Mouse (Mus musculus) embryonic facial prominence, embryonic 11.5 days (tissue): ENCODE data around the gene Dzank1. TPM values are rescaled to one million over a fixed set of nuclear protein-coding genes. Genes with fewer than 3 reads are reported as not detected.

Source experiments
- ATAC-seq: fragments of 200-750 bp; cut with Nextera tagmentation; replicated peaks from 2 replicates; pipeline ENCODE4 v1.8.0; 2017; ENCODE audit warnings: low read depth; ENCODE audit not compliant: insufficient number of reproducible peaks, low FRiP score, low TSS enrichment
- DNase-seq: peaks from one replicate; pipeline ENCODE4 v3.0.0-alpha.2; 2015; ENCODE audit warnings: low spot score
- H3K27ac ChIP-seq: fragments of 300-500 bp; sonication (generic); replicated peaks from 2 replicates; pipeline ENCODE4 v1.5.1; 2014; ENCODE audit warnings: mild to moderate bottlenecking, low read depth, low read length, control low read depth
- H3K27me3 ChIP-seq: fragments of 300-500 bp; sonication (generic); 2 replicates; pipeline ENCODE4 v1.6.1; 2014; ENCODE audit warnings: mild to moderate bottlenecking, low read length, moderate library complexity, mixed read lengths; ENCODE audit not compliant: control insufficient read depth, insufficient read depth
- H3K36me3 ChIP-seq: fragments of 300-500 bp; sonication (generic); replicated peaks from 2 replicates; pipeline ENCODE4 v1.6.1; 2014; ENCODE audit warnings: low read depth, mild to moderate bottlenecking, low read length, moderate library complexity, mixed read lengths; ENCODE audit not compliant: control insufficient read depth, insufficient read depth
- H3K4me1 ChIP-seq: fragments of 300-500 bp; sonication (generic); 2 replicates; pipeline ENCODE4 v1.6.1; 2014; ENCODE audit warnings: low read length, mixed read lengths; ENCODE audit not compliant: control insufficient read depth, insufficient read depth
- H3K4me2 ChIP-seq: fragments of 300-500 bp; sonication (generic); 2 replicates; pipeline ENCODE4 v1.6.1; 2014; ENCODE audit warnings: low read depth, mild to moderate bottlenecking, control low read depth, low read length, moderate library complexity
- H3K4me3 ChIP-seq: fragments of 300-500 bp; sonication (generic); 2 replicates; pipeline ENCODE4 v1.5.1; 2014; ENCODE audit warnings: low read depth, low read length, control low read depth
- H3K9ac ChIP-seq: fragments of 300-500 bp; sonication (generic); replicated peaks from 2 replicates; pipeline ENCODE4 v1.6.1; 2014; ENCODE audit warnings: mild to moderate bottlenecking, control low read depth, low read length
- H3K9me3 ChIP-seq: fragments of 300-500 bp; sonication (generic); replicated peaks from 2 replicates; pipeline ENCODE4 v1.6.1; 2016; ENCODE audit warnings: mild to moderate bottlenecking, low read length, inconsistent platforms, mixed read lengths; ENCODE audit not compliant: control insufficient read depth
- WGBS: fragments of 180-500 bp; shearing (Covaris S2); extraction: QIAGEN DNeasy Blood & Tissue Kit; methylation state at CpG from one replicate; pipeline ENCODE4 v1.1.7; 2014; 5-methylcytosine and 5-hydroxymethylcytosine counted together
- polyA plus RNA-seq: library from polyadenylated mRNA; unstranded; fragments of >200 nt; fragmentation: Nextera tagmentation; extraction: Ambion mirVana; gene quantifications from 2 replicates; pipeline ENCODE4 v1.2.1, GENCODE M21; 2014

Gene Dzank1
- 0.81 and 1.5 TPM in 2 replicates for polyA plus RNA-seq

DNA sequence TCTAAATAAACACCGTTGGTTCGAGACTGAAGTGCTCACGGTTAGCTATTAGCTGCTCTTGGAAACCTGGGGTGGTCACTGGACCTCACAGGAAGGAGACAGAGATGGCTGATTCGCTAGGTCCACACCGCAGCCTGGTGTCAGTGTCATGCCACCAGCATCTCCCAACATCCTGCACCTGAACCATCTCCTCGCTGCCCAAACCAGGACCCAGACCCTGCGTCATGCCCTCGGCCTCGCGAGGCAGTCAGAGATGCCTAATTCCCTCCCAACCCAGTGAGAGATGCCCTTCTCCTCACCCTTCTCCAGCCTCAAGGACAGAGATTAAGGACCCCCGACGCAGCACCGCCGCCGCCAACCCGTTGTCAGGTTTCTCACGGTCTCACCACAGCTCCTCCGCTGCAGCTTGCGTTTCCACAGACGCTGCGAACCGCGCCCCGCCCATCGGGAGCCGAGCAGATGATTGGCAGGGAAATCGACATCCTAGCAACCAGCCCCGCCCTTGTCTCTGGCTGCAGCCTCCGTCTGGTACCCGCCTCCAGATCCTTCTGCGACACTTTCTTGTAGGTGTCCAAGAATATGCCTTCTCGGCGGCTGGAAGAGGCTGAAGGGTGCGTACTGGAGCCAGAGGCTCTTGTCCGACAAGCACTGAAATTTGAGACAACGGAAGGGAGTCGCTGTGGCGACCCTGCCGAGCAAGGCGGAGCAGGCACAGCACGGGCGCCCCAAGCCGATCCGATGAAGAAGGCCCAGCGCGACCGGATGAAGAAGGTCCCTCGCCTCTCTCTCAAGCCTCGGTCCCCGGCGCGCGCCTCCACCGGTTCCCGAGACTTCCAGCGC, at the start of gene Dzank1, which contains the start of gene Polr3f:
TSS of gene Dzank1 (minus strand) at position 434 of the 840 bp plus-strand sequence.
TSS of gene Polr3f (plus strand) at position 738 of the 840 bp plus-strand sequence.
- peak; percentile 98 for DNase-seq
- Histone ChIP-seq H3K27me3 (no peaks in the 10 kb centered on the region), H3K4me1 (no peaks in the 10 kb centered on the region), H3K9me3 (no peaks in the 10 kb centered on the region), H3K36me3 (no peaks in the 10 kb centered on the region; the same call in 1 of the 2 replicates), H3K4me2 (peak within 1 kb of the TSS; percentile 84), H3K9ac (peak within 1 kb of the TSS; percentile 84), H3K27ac (peak within 1 kb of the TSS; percentile 85), H3K4me3 (peak within 1 kb of the TSS; percentile 97)
- ATAC-seq, result peak; percentile 96
- 1% methylated on average over 56 of the region's 56 CpGs for WGBS

DNA sequence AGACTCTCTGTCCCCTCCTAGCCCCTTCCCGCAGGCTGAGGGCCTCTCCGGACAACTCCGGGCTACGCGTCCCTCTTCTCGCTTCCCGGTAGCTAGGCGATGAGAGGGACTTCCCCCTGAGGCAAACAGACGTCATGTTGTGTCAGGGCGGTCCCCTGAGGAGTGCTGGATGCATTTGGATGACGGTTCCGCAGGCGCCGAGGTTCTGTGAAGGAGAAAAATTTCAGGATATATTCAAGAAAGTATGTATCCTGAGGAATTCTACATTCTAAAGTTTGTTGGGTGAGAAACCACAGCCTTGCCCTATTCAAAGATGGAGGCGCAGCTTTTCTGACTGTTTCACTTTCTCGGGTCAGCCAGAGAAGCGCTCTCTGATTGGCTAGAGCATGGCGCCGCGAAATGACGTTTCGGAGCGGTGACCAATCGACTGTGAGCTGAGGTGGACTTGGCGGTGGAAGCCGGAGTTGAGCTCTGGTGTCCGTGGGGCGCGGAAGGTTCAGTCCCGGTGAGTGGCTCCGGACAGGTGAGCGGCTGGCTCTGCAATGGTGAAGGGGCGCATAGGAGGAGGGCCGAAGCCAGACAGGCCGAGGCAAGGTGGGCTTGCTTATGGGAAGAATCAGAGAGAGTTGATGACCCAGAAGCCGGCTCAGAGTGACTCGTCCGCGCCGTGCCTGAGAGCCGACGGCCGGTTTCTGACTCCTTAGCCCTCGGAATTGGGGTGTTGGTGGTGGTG, 28.8 kb upstream of the Dzank1 start, which contains the start of gene Sec23b:
TSS of gene Sec23b (plus strand) at position 410 of the 733 bp plus-strand sequence.
- H3K27ac ChIP-seq, result peak within 1 kb of the TSS; percentile 78
- under 1% methylated on average over 44 of the region's 44 CpGs for WGBS
- peaks cover 3% of the 10 kb centered on the region; the same call in 1 of the 2 replicates for H3K4me1 ChIP-seq
- DNase-seq (peak; percentile 96), ATAC-seq (peak; percentile 96)
- H3K27me3 ChIP-seq, result no peaks in the 10 kb centered on the region
- H3K4me3 ChIP-seq, result peak within 1 kb of the TSS; percentile 75
- no peaks in the 10 kb centered on the region for H3K36me3 ChIP-seq
- H3K4me2 ChIP-seq, result peak within 1 kb of the TSS; percentile 61
- peak within 1 kb of the TSS; percentile 77 for H3K9ac ChIP-seq
- H3K9me3 ChIP-seq, result no peaks in the 10 kb centered on the region

DNA sequence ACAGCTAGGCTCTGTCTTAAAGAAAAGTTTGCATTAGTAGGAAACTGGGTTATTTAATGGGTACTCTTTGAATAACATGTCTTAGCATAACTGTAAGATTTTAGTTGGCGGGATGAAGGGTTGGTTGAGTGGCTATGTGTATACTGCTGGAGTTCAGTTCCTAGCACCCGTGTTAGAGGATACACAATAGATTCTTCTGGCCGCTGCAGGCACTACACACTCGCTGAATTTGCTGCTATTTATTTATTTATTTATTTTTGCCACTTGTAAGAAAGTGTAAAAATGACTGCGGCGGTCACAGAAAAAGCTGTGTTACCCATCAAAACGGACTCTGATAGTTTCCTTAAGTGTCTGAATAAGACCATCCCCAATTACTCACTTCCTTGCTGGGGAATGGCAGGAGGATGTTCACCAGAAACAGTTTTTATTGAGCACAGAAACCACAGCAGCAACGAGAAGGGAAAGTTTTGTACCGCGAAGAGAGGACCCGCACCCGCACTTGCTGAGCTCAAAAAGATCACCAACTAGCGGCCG, 28.1 kb upstream of the Dzank1 start:
- H3K4me2 ChIP-seq, result peak overlapping the region; percentile 61
- H3K4me3 ChIP-seq, result peak overlapping the region; percentile 75
- H3K9ac ChIP-seq, result peak overlapping the region; percentile 77
- peak overlapping the region; percentile 78 for H3K27ac ChIP-seq
- DNase-seq, result peak; percentile 41
- no peaks in the 10 kb centered on the region for H3K27me3 ChIP-seq
- WGBS, result 3% methylated on average over 14 of the region's 14 CpGs
- H3K4me1 ChIP-seq, result peaks cover 3% of the 10 kb centered on the region; the same call in 1 of the 2 replicates
- ATAC-seq, result 0 out of 2 replicates have a peak, but pooled peaks have one; percentile 1
- no peaks in the 10 kb centered on the region for H3K9me3 ChIP-seq
- no peaks in the 10 kb centered on the region for H3K36me3 ChIP-seq

DNA sequence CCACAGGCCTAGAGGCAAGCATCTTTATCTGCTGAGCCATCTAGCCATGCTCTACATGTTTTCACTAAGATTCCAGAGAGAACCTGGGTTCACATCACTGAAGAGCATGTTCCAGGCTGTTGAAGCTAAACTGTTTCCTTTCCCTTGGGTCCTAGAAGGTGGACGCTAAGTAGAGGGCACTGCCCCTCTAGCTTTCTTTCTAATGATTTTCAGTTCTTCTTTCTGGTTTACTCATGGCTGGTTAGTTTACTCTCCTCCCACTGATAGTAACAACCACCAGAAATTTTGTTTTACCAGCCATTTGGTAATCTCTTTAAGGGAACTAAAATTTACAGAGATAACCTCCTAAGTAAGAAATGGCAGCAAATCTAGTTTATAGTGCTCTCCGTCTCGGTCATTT, 26.7 kb upstream of the Dzank1 start:
- 89% methylated on average over 3 of the region's 3 CpGs for WGBS
- H3K36me3 ChIP-seq, result no peaks in the 10 kb centered on the region
- DNase-seq, result no peak
- no peak overlapping the region for H3K4me2 ChIP-seq
- no peak overlapping the region for H3K9ac ChIP-seq
- H3K4me1 ChIP-seq, result peaks cover 3% of the 10 kb centered on the region; the same call in 1 of the 2 replicates
- H3K27me3 ChIP-seq, result no peaks in the 10 kb centered on the region
- no peak overlapping the region for H3K4me3 ChIP-seq
- no peaks in the 10 kb centered on the region for H3K9me3 ChIP-seq
- no peak for ATAC-seq
- H3K27ac ChIP-seq, result no peak overlapping the region

DNA sequence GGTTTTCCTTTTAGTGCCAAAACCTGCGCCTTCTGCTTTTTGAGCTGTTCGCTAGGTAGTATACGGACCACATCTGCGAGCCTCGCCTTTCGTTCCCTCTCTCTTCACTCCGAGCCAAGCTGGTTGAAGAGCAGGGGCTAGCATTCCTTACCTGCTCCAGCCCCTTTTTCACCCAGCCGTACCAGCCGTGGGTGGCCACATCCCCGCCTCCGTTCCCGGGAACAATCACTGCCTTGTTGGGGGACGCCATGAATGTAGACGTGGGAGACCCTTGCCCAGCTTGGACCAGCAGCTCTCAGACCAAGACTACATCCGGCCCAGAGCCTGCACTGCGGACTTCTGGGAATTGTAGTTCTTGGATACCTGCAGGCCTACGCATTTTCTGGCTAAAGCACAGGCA, 23.3 kb upstream of the Dzank1 start, which contains the start of gene Rbbp9:
TSS of gene Rbbp9 (minus strand) at position 341 of the 400 bp plus-strand sequence.
- ATAC-seq (peak; percentile 96), DNase-seq (peak; percentile 93)
- H3K4me1 ChIP-seq, result no peaks in the 10 kb centered on the region
- no peaks in the 10 kb centered on the region for H3K9me3 ChIP-seq
- no peak within 1 kb of the TSS for H3K27ac ChIP-seq
- no peaks in the 10 kb centered on the region for H3K27me3 ChIP-seq
- WGBS, result under 1% methylated on average over 17 of the region's 17 CpGs
- H3K9ac ChIP-seq, result peak within 1 kb of the TSS; percentile 78
- no peaks in the 10 kb centered on the region for H3K36me3 ChIP-seq
- H3K4me3 ChIP-seq, result peak within 1 kb of the TSS; percentile 67
- peak within 1 kb of the TSS; percentile 39 for H3K4me2 ChIP-seq

DNA sequence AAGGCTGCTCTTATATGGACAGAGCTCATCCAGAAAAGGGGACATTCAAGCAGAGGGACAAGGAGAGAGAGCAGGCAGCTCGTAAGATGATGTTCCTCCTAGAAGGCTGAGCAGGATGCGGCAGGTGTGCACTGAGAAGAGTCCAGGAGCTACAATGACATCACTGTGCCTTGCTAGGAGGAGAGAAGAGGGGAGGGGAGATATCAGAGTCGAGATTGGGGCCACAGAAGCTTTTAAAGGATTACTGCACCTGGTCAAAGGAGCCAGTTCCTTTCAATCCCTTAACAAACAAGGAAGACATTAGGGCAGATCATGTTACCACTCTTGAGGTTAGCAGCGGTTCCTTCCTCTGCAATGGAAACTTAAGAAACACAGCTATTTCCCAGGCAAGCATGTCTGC, 20.3 kb upstream of the Dzank1 start:
- Histone ChIP-seq H3K27me3 (no peaks in the 10 kb centered on the region), H3K4me3 (no peak overlapping the region), H3K9me3 (no peaks in the 10 kb centered on the region), H3K4me2 (no peak overlapping the region), H3K36me3 (no peaks in the 10 kb centered on the region), H3K27ac (no peak overlapping the region), H3K4me1 (no peaks in the 10 kb centered on the region), H3K9ac (no peak overlapping the region)
- no peak for DNase-seq
- WGBS, result 70% methylated on average over 4 of the region's 4 CpGs
- ATAC-seq, result no peak

DNA sequence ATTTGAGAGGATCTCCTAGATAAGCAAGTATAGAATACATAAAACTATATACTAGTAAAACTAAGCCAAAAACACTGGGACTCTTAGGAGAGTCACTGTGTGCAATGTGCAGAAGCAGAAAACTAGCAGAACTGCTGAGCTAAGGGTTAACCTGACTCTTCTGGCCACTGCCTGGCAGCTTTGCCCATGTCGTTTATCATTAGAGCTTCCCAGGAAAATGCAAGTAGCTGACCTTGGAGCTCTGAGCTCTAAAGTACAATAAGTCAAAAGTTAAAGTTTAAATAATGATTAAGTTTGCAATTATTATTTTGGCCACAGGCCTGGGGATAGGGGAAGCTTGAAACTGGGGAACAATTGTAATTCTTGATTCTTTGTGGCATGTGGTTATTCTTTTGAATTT, 18.3 kb upstream of the Dzank1 start:
- Histone ChIP-seq H3K27me3 (no peaks in the 10 kb centered on the region), H3K9me3 (no peaks in the 10 kb centered on the region), H3K36me3 (no peaks in the 10 kb centered on the region), H3K27ac (no peak overlapping the region), H3K4me3 (no peak overlapping the region), H3K4me2 (no peak overlapping the region), H3K9ac (no peak overlapping the region), H3K4me1 (no peaks in the 10 kb centered on the region)
- DNase-seq, result no peak
- 61% methylated on average over 1 of the region's 1 CpGs for WGBS
- no peak for ATAC-seq
